Mouse (Mus musculus) gastrocnemius, postnatal 10 days (tissue): ENCODE results near the gene Gm14744. TPM values are rescaled to one million over a fixed set of nuclear protein-coding genes. Genes with fewer than 3 reads are reported as not detected.
"Not testable (repeated sequence)": the region's sequence is repeated elsewhere in the genome, so short reads cannot be mapped to it uniquely, and the experiment has no call there.

Experiments used
- DNase-seq: peaks from one replicate; pipeline ENCODE4 v3.0.0; 2021; ENCODE audit warnings: mixed read lengths
- long read RNA-seq, 2 experiments: library from polyadenylated mRNA; stranded (forward); transcript quantifications; one replicate each; pipeline ENCODE4 v2.0.0; 2021
- total RNA-seq, 2 experiments: library from RNA; stranded (reverse); gene quantifications; 2 replicates each; pipeline ENCODE4 v1.2.3; 2021

Gene Gm14744
- total RNA-seq, result not detected
- long read RNA-seq, experiment 1, result 0 reads
- long read RNA-seq, experiment 2, result 0 reads

- DNase-seq, result not testable (repeated sequence)
Observed at GRCm38 (mm10) chrX:77864458-77864857, at the start of gene Gm14744. Gene Gm14744, plus strand, starts transcription at chrX:77864758.

DNA sequence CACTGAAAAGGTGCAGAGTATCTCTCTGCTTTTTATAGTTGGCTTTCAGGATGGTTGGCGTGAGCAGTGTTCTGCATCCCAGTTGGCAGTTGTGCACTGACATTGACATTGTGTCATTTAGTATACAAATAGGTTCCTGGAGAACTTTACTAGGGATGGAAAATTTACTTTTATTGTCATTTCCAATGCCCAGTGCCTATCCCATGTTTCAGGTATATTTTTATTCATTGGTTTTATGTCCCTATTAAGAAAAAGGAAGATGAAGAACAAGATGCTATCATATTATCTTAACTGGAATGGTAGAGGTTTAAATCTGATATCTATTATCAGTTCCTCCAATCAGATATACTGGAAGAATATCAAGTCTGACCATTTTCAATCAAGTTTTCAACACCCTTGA, 11.0 kb upstream of the Gm14744 start, which contains the start of gene Pbsn:
Pbsn (minus strand) TSS at position 101 of the 400 bp plus-strand sequence.
- DNase-seq, result no peak

DNA sequence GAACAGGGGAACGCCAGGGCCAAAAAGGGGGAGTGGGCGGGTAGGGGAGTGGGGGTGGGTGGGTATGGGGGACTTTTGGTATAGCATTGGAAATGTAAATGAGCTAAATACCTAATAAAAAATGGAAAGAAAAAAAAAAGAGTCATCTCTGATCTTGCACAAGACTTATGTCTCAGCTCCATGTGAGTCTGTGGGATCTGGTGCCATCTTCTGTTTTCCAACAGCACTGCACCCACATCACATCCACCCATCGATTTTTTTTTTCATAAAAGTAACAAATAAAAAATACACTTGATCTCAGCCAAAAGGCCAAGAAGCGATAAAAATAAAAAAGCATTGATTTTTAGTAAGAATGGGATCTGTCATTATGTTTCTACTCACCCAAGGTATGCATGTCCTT, 15.5 kb downstream of the Gm14744 start:
- DNase-seq, result not testable (repeated sequence)

Other genes with a start within 250 kb of the Gm14744 start
- 1 to 10 TPM; 4.7 to 5.5 TPM for gene Prkx, start 68.5 kb upstream of the Gm14744 start, total RNA-seq
- not detected for gene Pbsn, start 11.1 kb upstream of the Gm14744 start, total RNA-seq
- gene 5430402E10Rik, start 60.3 kb downstream of the Gm14744 start, total RNA-seq, result not detected
- not detected for gene Obp1a, start 226.6 kb downstream of the Gm14744 start, total RNA-seq